17 mouse cellular contexts compared by ENCODE assay signal in the genomic region with DNA sequence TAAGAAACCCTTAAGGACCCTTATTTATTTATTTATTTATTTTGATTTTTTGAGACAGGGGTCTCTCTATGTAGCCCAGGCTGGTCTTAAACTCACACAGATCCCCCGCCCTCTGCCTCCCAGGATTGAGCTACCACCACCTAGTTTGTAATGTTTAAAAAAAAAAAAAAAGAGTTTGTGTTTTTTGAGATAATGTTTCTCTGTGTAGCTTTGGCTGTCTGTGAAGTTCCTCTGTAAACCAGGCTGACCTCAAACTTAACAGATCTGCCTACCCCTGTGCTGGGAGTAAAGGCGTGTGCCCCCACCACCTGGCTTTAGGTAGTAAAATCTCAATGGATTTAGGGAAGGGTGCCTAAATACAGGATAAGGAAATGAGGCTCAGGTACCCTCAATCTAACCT. TPM values are rescaled to one million over a fixed set of nuclear protein-coding genes. Genes with fewer than 3 reads are reported as not detected.
"Had no signal": no experiment of that assay in that cellular context is flagged by ENCODE, and none has a peak within 500 bp of the region (broad histone marks: within the 10 kb centered on the region; RNA-seq: fewer than 3 reads in every experiment).

No protein-coding gene starts in this region.

- H3K4me3 ChIP-seq: neural tube, embryonic 13.5 days; neural tube, embryonic 15.5 days; stomach, embryonic 15.5 days had no signal

- H3K9ac ChIP-seq: neural tube, embryonic 13.5 days; neural tube, embryonic 15.5 days; stomach, embryonic 15.5 days had no signal

- DNase-seq: retina, postnatal 1 day; right cerebral cortex, adult 18-20 months; right cerebral cortex, postnatal 14 days; right cerebral cortex, postnatal 25 days; right cerebral cortex, postnatal 4 days; spleen, adult 18-20 months; thymus, adult 18-20 months; thymus, adult 2 months; thymus, postnatal 14 days; thymus, postnatal 25 days; thymus, postnatal 36 days; thymus, postnatal 4 days had no signal

- H3K36me3 ChIP-seq: stomach, embryonic 15.5 days had no signal

- H3K9me3 ChIP-seq: neural tube, embryonic 13.5 days; neural tube, embryonic 15.5 days; stomach, embryonic 15.5 days had no signal

- H3K27ac ChIP-seq: neural tube, embryonic 13.5 days; neural tube, embryonic 15.5 days; stomach, embryonic 15.5 days; stomach, postnatal 0 days had no signal

- H3K4me1 ChIP-seq: neural tube, embryonic 13.5 days; neural tube, embryonic 15.5 days; stomach, embryonic 15.5 days had no signal

- H3K4me2 ChIP-seq: neural tube, embryonic 13.5 days; neural tube, embryonic 15.5 days; stomach, embryonic 15.5 days had no signal

- H3K27me3 ChIP-seq: neural tube, embryonic 13.5 days; neural tube, embryonic 15.5 days; stomach, embryonic 15.5 days had no signal

RNA-seq across cellular contexts. Expression of a gene that starts 30.9 kb away (rescaled TPM):
- total RNA-seq: neutrophil, adult 5-6 weeks had no signal
